Mouse (Mus musculus) limb, embryonic 14.5 days (tissue): ENCODE measurements around the gene Hmga1b. TPM values are rescaled to one million over a fixed set of nuclear protein-coding genes. Genes with fewer than 3 reads are reported as not detected.
"Not testable (repeated sequence)": the region's sequence is repeated elsewhere in the genome, so short reads cannot be mapped to it uniquely, and the experiment has no call there.

ENCODE experiments used
- ATAC-seq: fragments of 200-750 bp; cut with Nextera tagmentation; 2 replicates; pipeline ENCODE4 v1.8.0; 2017; ENCODE audit warnings: low read depth, moderate number of reproducible peaks, moderate TSS enrichment; ENCODE audit not compliant: low FRiP score
- DNase-seq: peaks from one replicate; pipeline ENCODE4 v3.0.0-alpha.2; 2015; ENCODE audit warnings: low spot score
- H3K27ac ChIP-seq: fragments of 300-500 bp; sonication (generic); replicated peaks from 2 replicates; pipeline ENCODE4 v1.5.1; 2014; ENCODE audit warnings: low read depth, mild to moderate bottlenecking, low read length, moderate library complexity, mixed read lengths
- H3K27me3 ChIP-seq: fragments of 300-500 bp; sonication (generic); 2 replicates; pipeline ENCODE4 v1.6.1; 2014; ENCODE audit warnings: low read length, mixed read lengths; ENCODE audit not compliant: control insufficient read depth, insufficient read depth
- H3K36me3 ChIP-seq: fragments of 300-500 bp; sonication (generic); 2 replicates; pipeline ENCODE4 v1.6.1; 2014; ENCODE audit warnings: mild to moderate bottlenecking, low read length, moderate library complexity, mixed read lengths; ENCODE audit not compliant: control insufficient read depth, insufficient read depth
- H3K4me1 ChIP-seq: fragments of 300-500 bp; sonication (generic); 2 replicates; pipeline ENCODE4 v1.6.1; 2014; ENCODE audit warnings: antibody characterized with exemption, low read length, mixed read lengths; ENCODE audit not compliant: control insufficient read depth, insufficient read depth
- H3K4me2 ChIP-seq: fragments of 300-500 bp; sonication (generic); replicated peaks from 2 replicates; pipeline ENCODE4 v1.6.1; 2014; ENCODE audit warnings: low read depth, mild to moderate bottlenecking, low read length, moderate library complexity; ENCODE audit not compliant: severe bottlenecking
- H3K4me3 ChIP-seq: fragments of 300-500 bp; sonication (generic); replicated peaks from 2 replicates; pipeline ENCODE4 v1.5.1; 2014; ENCODE audit warnings: low read length
- H3K9ac ChIP-seq: fragments of 300-500 bp; sonication (generic); 2 replicates; pipeline ENCODE4 v1.6.1; 2014; ENCODE audit warnings: mild to moderate bottlenecking, low read depth, low read length, moderate library complexity; ENCODE audit not compliant: severe bottlenecking
- H3K9me3 ChIP-seq: fragments of 300-500 bp; sonication (generic); 2 replicates; pipeline ENCODE4 v1.6.1; 2016; ENCODE audit warnings: low read length; ENCODE audit not compliant: control insufficient read depth
- POLR2A ChIP-seq: fragments of 200-500 bp; IDR thresholded peaks from 2 replicates; pipeline ENCODE4 v1.8.0; 2012; ENCODE audit warnings: inconsistent platforms, mild to moderate bottlenecking, moderate library complexity, borderline replicate concordance; ENCODE audit not compliant: insufficient read depth, insufficient read length; ENCODE audit errors: extremely low read depth
- WGBS: fragments of 180-500 bp; shearing (Covaris S2); extraction: QIAGEN DNeasy Blood & Tissue Kit; methylation state at CpG from one replicate; pipeline ENCODE4 v1.1.7; 2014; 5-methylcytosine and 5-hydroxymethylcytosine counted together
- polyA plus RNA-seq, 2 experiments: library from polyadenylated mRNA; depleted of rRNA in 1 of 2; stranded (reverse) in 1 of 2; unstranded in 1 of 2; fragments of >200 nt; fragmentation: Nextera tagmentation in 1 of 2; extraction: Ambion mirVana in 1 of 2; gene quantifications; 2 replicates each; pipeline versions ENCODE4 v1.2.1 to v1.2.3; 2012 to 2014

Hmga1b gene
- polyA plus RNA-seq, 2 experiments, result 1.8 to 4.2 TPM

DNA sequence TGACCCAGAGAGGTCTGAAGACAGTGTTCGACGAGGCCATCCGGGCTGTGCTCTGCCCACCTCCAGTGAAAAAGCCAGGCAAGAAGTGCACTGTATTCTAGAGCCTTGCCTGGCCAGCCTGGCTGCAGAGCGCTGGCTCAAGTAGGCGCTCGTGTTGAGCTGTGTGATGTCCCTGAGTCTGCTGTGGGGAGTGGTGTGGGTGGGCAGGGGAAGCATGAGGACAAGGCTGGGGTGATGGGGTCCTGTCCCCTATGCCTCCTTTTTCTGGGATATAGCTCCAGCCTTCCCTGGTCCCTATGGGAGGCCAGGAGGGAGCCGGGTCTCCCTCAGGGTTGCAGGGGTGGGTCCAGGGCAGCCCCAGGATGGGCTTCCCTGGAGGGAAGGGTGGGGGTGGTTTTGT, 39.1 kb upstream of the Hmga1b start:
- H3K36me3 ChIP-seq, result peaks cover 19% of the 10 kb centered on the region
- no peak for DNase-seq
- no peak for TF ChIP-seq POLR2A
- H3K9me3 ChIP-seq, result no peaks in the 10 kb centered on the region
- no peaks in the 10 kb centered on the region for H3K27me3 ChIP-seq
- H3K4me3 ChIP-seq, result no peak overlapping the region
- H3K4me1 ChIP-seq, result peaks cover 15% of the 10 kb centered on the region
- no peak overlapping the region for H3K27ac ChIP-seq
- H3K4me2 ChIP-seq, result no peak overlapping the region
- no peak for ATAC-seq
- no peak overlapping the region for H3K9ac ChIP-seq
- WGBS, result 86% methylated on average over 7 of the region's 7 CpGs

DNA sequence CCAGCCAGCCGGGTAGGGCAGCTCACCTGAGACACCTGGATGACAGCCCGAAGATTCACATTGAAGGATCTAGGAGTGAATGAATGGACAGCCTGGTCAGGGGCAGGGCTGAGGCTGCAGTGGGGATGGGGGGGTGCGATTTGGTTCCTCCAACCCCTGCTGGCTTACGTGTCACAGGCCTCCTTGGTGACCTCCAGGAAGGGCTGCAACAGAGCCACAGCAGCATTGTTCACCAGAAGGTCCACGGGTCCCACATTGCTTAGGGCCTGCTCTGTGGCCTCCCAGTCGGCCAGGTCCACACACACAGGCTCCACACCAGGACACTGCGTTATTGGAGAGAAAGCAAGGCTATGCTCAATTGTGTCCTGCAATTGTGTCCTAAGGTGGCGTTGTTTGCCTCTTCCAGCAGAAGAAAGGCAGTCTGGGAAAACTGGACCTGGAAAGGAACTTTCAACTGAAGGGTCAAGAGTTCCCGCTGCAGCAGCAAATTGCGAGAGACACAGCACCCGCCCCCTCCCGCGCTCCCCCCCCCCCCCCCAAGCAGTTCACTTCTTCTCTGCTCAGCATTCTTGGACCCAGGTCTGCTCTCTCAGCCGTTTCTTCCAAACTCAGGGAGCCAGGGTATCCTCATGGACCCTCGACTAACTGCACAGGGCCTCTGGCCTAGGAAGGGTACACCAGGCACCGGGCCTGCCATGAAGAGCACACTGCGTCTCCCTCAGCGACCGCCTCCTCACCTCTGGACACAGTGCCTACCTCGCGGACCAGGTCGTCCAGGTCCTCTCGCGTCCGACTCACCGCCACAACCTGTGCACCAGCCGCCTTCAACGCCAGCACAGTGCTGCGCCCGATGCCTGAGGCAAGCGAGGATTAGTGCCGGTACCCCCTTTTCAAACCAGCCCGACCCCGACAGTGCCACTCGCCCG, 36.1 kb upstream of the Hmga1b start:
- H3K27ac ChIP-seq, result no peak overlapping the region
- 20% methylated on average over 33 of the region's 36 CpGs for WGBS
- H3K9me3 ChIP-seq, result no peaks in the 10 kb centered on the region
- H3K4me3 ChIP-seq, result peak overlapping the region; percentile 53
- TF ChIP-seq POLR2A, result no peak
- H3K4me1 ChIP-seq, result peaks cover 11% of the 10 kb centered on the region
- peaks cover 8% of the 10 kb centered on the region; the same call in 1 of the 2 replicates for H3K36me3 ChIP-seq
- ATAC-seq (peak; percentile 9; the same call in 1 of the 2 replicates), DNase-seq (no peak)
- H3K9ac ChIP-seq, result peak overlapping the region; percentile 59
- peak overlapping the region; percentile 87 for H3K4me2 ChIP-seq
- no peaks in the 10 kb centered on the region for H3K27me3 ChIP-seq

DNA sequence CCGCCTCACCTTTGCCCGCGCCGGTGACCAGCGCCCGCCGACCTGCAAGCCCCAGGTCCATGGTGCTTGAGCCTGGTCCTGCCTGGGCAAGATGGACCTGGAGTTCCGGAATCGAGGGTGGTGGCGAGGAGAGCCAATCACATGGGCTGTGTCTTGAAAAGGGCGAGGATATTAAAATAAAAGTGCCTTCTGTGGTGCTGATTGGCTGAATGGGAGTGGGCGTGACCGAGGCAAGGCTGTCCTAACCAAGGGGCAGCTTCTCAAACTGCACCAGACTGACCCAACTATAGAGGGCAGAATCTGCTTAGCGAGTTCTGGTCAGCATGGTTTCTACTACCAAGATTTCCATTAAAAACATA, 35.4 kb upstream of the Hmga1b start, which contains the start of gene Dcxr:
TSS of gene Dcxr (minus strand) at position 113 of the 359 bp plus-strand sequence.
- ATAC-seq (peak; percentile 92), DNase-seq (peak; percentile 85)
- no peak within 1 kb of the TSS for H3K27ac ChIP-seq
- TF ChIP-seq POLR2A, result no peak
- peak within 1 kb of the TSS; percentile 53 for H3K4me3 ChIP-seq
- under 1% methylated on average over 14 of the region's 14 CpGs for WGBS
- peak within 1 kb of the TSS; percentile 87 for H3K4me2 ChIP-seq
- peaks cover 8% of the 10 kb centered on the region; the same call in 1 of the 2 replicates for H3K36me3 ChIP-seq
- no peaks in the 10 kb centered on the region for H3K27me3 ChIP-seq
- peak within 1 kb of the TSS; percentile 59 for H3K9ac ChIP-seq
- H3K4me1 ChIP-seq, result peaks cover 8% of the 10 kb centered on the region
- no peaks in the 10 kb centered on the region for H3K9me3 ChIP-seq

DNA sequence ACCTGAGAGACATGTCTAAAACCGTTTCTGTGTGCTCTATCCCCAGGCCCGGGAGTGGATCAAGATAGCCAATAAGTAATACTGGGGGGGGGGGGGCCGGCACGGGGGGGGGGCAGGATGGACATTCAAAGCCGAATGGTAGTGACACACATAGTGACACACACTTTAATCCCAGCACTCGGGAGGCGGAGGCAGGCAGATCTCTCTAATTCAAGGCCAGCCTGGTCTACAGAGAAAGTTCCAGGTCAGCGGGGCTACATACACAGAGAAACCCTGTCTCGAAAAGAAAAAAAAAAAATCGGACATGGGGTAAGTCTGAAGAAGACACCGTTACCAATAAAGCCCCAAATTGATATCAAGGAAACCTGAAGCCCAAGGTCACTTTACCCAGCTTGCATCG, 35.0 kb upstream of the Hmga1b start:
- no peaks in the 10 kb centered on the region for H3K9me3 ChIP-seq
- WGBS, result 74% methylated on average over 10 of the region's 12 CpGs
- H3K9ac ChIP-seq, result no peak overlapping the region
- H3K4me1 ChIP-seq, result peaks cover 9% of the 10 kb centered on the region; the same call in 1 of the 2 replicates
- no peak for TF ChIP-seq POLR2A
- H3K4me2 ChIP-seq, result peak overlapping the region; percentile 87; the same call in 1 of the 2 replicates
- ATAC-seq (no peak), DNase-seq (no peak)
- peaks cover 8% of the 10 kb centered on the region; the same call in 1 of the 2 replicates for H3K36me3 ChIP-seq
- H3K4me3 ChIP-seq, result no peak overlapping the region
- no peak overlapping the region for H3K27ac ChIP-seq
- no peaks in the 10 kb centered on the region for H3K27me3 ChIP-seq

DNA sequence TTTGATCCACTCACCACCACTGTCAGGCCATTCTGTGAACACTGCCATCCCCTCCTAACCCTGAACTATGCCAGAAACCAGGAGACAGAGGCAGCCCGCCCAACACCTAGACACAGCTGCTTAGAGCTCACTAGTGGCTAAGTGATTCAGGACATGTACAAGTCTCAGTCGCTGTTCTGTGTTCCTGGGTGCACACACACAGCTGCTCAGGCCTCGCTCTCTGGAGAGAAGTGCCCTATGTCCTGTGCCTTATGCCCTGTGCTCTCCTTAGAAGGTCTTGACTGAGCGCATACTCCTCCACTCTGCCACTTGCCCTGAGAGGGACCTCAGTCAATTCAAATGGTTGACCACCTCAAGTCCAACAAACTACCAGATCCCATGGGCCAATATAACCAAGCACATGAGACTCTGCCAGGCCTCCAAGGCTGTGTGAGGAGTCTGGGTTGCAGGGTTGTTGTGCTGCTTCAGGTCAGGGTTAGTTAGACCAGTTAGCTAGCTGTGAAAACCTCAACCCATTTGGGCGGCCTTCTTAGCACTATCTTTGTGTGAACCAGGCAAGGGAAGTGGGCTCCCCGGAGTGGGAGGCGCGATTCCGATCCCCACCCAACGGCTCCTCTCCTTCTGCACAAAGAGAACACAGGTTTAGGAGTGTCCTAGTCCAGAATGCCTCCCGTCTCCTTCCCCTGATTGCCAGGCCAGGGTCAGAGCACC, 33.9 kb upstream of the Hmga1b start:
- no peaks in the 10 kb centered on the region for H3K27me3 ChIP-seq
- 69% methylated on average over 11 of the region's 11 CpGs for WGBS
- no peak overlapping the region for H3K27ac ChIP-seq
- no peak for TF ChIP-seq POLR2A
- H3K4me1 ChIP-seq, result peaks cover 14% of the 10 kb centered on the region; the same call in 1 of the 2 replicates
- no peak overlapping the region for H3K4me3 ChIP-seq
- no peak for DNase-seq
- H3K9ac ChIP-seq, result no peak overlapping the region
- no peak overlapping the region for H3K4me2 ChIP-seq
- H3K9me3 ChIP-seq, result no peaks in the 10 kb centered on the region
- peaks cover 5% of the 10 kb centered on the region; the same call in 1 of the 2 replicates for H3K36me3 ChIP-seq
- ATAC-seq, result no peak

DNA sequence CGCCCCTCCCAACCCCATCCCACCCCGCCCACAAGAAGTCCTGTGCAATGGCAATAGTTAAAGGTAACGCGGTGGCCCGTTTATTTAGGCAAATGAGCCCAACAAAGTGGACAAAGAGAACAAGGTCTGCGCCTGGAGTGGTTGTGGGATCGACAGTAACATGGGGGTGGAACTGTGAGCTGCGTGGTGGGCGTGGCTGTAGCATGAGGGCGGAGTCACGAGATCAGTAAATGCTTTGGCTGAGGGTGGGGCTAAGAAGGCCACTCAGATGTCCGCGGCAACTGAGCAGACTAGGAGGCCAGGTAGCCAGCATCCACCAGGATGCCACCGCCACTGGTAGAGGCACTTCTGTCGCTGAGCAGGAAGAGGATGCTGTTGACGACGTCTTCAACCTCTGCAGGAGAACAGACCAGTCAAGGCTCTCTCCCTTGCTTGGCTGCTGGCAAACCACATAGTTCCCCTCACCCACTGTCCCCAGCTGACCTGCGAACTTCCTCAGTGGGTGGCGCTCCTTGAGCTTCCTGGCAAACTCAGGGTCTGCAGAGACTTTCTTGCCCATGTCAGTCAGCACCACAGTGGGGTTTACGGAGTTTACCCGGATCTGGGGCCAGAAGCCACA, 33.1 kb upstream of the Hmga1b start:
- H3K27ac ChIP-seq, H3K9me3 ChIP-seq, H3K36me3 ChIP-seq, H3K9ac ChIP-seq, H3K27me3 ChIP-seq: not testable (repeated sequence)
- H3K4me1 ChIP-seq, result peaks cover 14% of the 10 kb centered on the region; the same call in 1 of the 2 replicates
- 0 out of 2 replicates have a peak overlapping the region, but pooled peaks have one; percentile 0 for H3K4me3 ChIP-seq
- ATAC-seq, result 0 out of 2 replicates have a peak, but pooled peaks have one; percentile 38
- 3% methylated on average over 17 of the region's 21 CpGs for WGBS
- H3K4me2 ChIP-seq, result peak overlapping the region; percentile 37
- DNase-seq, result peak; percentile 43
